Mouse (Mus musculus) hindbrain, embryonic 15.5 days (tissue): ENCODE data around the gene Hnrnpa1. TPM values are rescaled to one million over a fixed set of nuclear protein-coding genes. Genes with fewer than 3 reads are reported as not detected.

Source experiments
- ATAC-seq: fragments of 200-750 bp; cut with Nextera tagmentation; 2 replicates; pipeline ENCODE4 v1.8.0; 2017; ENCODE audit warnings: low read depth, moderate number of reproducible peaks, moderate TSS enrichment; ENCODE audit not compliant: low FRiP score
- H3K27ac ChIP-seq: fragments of 300-500 bp; sonication (generic); replicated peaks from 2 replicates; pipeline ENCODE4 v1.5.1; 2015; ENCODE audit warnings: mild to moderate bottlenecking, inconsistent platforms
- H3K27me3 ChIP-seq: fragments of 300-500 bp; sonication (generic); 2 replicates; pipeline ENCODE4 v1.6.1; 2015; ENCODE audit warnings: control low read depth, inconsistent platforms
- H3K36me3 ChIP-seq: fragments of 300-500 bp; sonication (generic); 2 replicates; pipeline ENCODE4 v1.6.1; 2015; ENCODE audit warnings: control low read depth, inconsistent platforms
- H3K4me1 ChIP-seq: fragments of 300-500 bp; sonication (generic); replicated peaks from 2 replicates; pipeline ENCODE4 v1.6.1; 2015; ENCODE audit warnings: control low read depth, inconsistent platforms
- H3K4me2 ChIP-seq: fragments of 300-500 bp; sonication (generic); 2 replicates; pipeline ENCODE4 v1.6.1; 2015; ENCODE audit warnings: moderate library complexity, mild to moderate bottlenecking, inconsistent platforms
- H3K4me3 ChIP-seq: fragments of 300-500 bp; sonication (generic); 2 replicates; pipeline ENCODE4 v1.5.1; 2015; ENCODE audit warnings: mild to moderate bottlenecking, inconsistent platforms
- H3K9ac ChIP-seq: fragments of 300-500 bp; sonication (generic); 2 replicates; pipeline ENCODE4 v1.6.1; 2015; ENCODE audit warnings: inconsistent platforms
- H3K9me3 ChIP-seq: fragments of 300-500 bp; sonication (generic); 2 replicates; pipeline ENCODE4 v1.6.1; 2016; ENCODE audit warnings: control low read depth, inconsistent platforms
- WGBS: fragments of 180-500 bp; shearing (Covaris S2); methylation state at CpG from one replicate; pipeline ENCODE4 v1.1.7; 2015; 5-methylcytosine and 5-hydroxymethylcytosine counted together
- polyA plus RNA-seq: library from polyadenylated mRNA; unstranded; fragments of >200 nt; fragmentation: Nextera tagmentation; extraction: Ambion mirVana; gene quantifications from 2 replicates; pipeline ENCODE4 v1.2.1, GENCODE M21; 2015

Hnrnpa1 gene
- polyA plus RNA-seq, 1 experiment from 2014 or later, result 629 TPM

- no peaks in the 10 kb centered on the region for H3K36me3 ChIP-seq
- H3K27me3 ChIP-seq, result no peaks in the 10 kb centered on the region
- H3K4me2 ChIP-seq, result no peak overlapping the region
- 53% methylated on average over 3 of the region's 3 CpGs for WGBS
- no peak overlapping the region for H3K27ac ChIP-seq
- H3K9me3 ChIP-seq, result no peaks in the 10 kb centered on the region
- H3K4me1 ChIP-seq, result peaks cover 17% of the 10 kb centered on the region
- ATAC-seq, result no peak
- no peak overlapping the region for H3K4me3 ChIP-seq
- no peak overlapping the region for H3K9ac ChIP-seq
These were observed 43.8 kb downstream of the Hnrnpa1 start for GRCm38 (mm10) chr15:103284066-103284465.

DNA sequence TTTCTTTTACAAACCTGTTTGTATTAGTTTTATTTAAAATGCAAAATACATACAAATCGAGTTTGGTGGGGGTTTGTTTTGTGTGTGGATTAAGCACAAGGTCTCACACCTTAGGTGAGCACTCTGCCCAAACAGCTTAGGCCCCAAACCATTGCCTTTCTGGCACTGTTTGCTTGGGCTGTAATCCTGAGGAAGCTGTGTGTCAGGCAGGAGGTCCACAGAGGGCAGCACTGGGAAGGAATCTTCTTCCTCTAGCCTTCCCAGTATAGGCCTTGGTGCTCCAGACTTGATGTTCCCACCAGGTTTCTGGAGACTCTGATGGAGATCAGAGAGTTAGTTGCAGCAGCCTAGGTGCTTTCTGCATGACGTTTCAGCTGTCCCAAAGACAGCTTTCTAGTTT, 44.4 kb downstream of the Hnrnpa1 start:
- Histone ChIP-seq H3K36me3 (no peaks in the 10 kb centered on the region), H3K4me2 (no peak overlapping the region), H3K4me1 (peaks cover 23% of the 10 kb centered on the region), H3K4me3 (no peak overlapping the region), H3K9me3 (no peaks in the 10 kb centered on the region), H3K27ac (peak overlapping the region; percentile 78), H3K27me3 (no peaks in the 10 kb centered on the region), H3K9ac (no peak overlapping the region)
- ATAC-seq, result no peak
- 52% methylated on average over 2 of the region's 2 CpGs for WGBS

GRCm38 (mm10) chr15:103285778-103286417, 45.7 kb downstream of the Hnrnpa1 start:
- H3K9ac ChIP-seq, result no peak overlapping the region
- H3K4me3 ChIP-seq, result no peak overlapping the region
- no peaks in the 10 kb centered on the region for H3K36me3 ChIP-seq
- peak; percentile 63; the same call in 1 of the 2 replicates for ATAC-seq
- WGBS, result 54% methylated on average over 1 of the region's 1 CpGs
- peak overlapping the region; percentile 78 for H3K27ac ChIP-seq
- no peaks in the 10 kb centered on the region for H3K9me3 ChIP-seq
- H3K4me2 ChIP-seq, result no peak overlapping the region
- H3K4me1 ChIP-seq, result peaks cover 33% of the 10 kb centered on the region
- no peaks in the 10 kb centered on the region for H3K27me3 ChIP-seq

DNA sequence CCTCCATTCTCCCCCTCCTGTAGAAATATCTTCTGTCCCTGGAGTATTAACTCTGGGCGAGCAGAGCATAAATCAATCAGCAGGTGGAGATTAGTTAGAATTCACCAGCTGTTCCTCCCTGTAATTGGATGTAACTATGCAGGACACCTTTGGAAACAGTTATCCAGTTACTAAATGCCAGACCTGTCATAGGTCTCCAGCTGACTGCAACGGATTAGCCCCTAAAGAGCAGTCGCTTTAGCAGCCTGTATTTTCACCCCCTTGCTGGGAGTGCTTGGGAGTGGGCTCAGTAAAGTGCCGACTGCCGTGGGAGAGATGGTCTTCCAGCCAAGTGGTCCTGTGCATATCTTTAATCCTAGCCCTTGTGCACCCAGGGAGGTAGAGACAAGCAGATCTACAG, 49.4 kb downstream of the Hnrnpa1 start:
- H3K36me3 ChIP-seq, result peaks cover 18% of the 10 kb centered on the region
- peak overlapping the region; percentile 53 for H3K27ac ChIP-seq
- no peak for ATAC-seq

DNA sequence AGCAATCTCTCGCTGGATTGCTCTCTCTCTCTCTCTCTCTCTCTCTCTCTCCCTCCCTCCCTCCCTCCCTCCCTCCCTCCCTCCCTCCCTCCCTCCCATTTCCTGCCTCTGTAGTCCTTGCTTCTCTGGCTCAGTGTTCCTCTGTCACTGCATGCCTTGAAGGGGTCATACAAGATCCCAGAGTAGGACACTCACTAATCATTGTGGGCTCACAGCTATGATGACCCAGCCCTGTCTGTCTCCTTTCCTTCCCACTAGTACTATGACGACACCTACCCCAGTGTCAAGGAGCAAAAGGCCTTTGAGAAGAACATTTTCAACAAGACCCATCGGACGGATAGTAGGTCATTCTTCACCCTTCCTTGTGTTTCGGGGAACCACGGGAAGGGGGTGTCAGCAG, 50.2 kb downstream of the Hnrnpa1 start:
- H3K36me3 ChIP-seq, result peaks cover 18% of the 10 kb centered on the region

More for the DNA sequence above, 49.4 kb downstream of the Hnrnpa1 start:
- no peak overlapping the region for H3K4me2 ChIP-seq
- 29% methylated on average over 5 of the region's 5 CpGs for WGBS
- H3K9me3 ChIP-seq, result no peaks in the 10 kb centered on the region
- H3K4me1 ChIP-seq, result peaks cover 35% of the 10 kb centered on the region
- H3K4me3 ChIP-seq, result no peak overlapping the region
- H3K9ac ChIP-seq, result no peak overlapping the region
- no peaks in the 10 kb centered on the region for H3K27me3 ChIP-seq

DNA sequence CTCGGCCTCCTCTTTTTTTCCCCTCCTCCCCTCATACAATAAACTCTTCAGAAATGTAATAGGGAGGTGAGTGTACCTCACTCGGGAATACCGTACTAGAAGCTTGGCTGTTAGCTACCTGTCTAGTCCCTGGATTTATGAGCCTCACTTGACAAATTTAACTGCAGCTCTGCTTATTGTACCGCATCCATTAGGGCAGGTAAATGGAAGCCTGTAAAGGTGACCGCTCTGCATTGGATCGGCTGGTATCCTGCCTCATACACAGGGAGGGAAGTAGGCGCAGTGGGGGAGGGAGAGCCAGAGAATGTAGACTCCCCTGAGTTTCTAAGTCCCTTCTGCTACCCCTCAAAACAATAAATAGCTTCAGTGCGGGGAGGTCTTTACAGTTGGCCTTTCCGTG, 50.6 kb downstream of the Hnrnpa1 start:
- H3K27ac ChIP-seq, result 0 out of 2 replicates have a peak overlapping the region, but pooled peaks have one; percentile 7

More for the DNA sequence above, 50.2 kb downstream of the Hnrnpa1 start:
- H3K4me1 ChIP-seq, result peaks cover 30% of the 10 kb centered on the region
- 0 out of 2 replicates have a peak overlapping the region, but pooled peaks have one; percentile 7 for H3K27ac ChIP-seq
- no peak for ATAC-seq
- no peaks in the 10 kb centered on the region for H3K27me3 ChIP-seq
- no peaks in the 10 kb centered on the region for H3K9me3 ChIP-seq
- H3K9ac ChIP-seq, result no peak overlapping the region
- no peak overlapping the region for H3K4me3 ChIP-seq
- no peak overlapping the region for H3K4me2 ChIP-seq
- WGBS, result 81% methylated on average over 6 of the region's 6 CpGs

GRCm38 (mm10) chr15:103292673-103293345, 52.6 kb downstream of the Hnrnpa1 start:
- no peak overlapping the region for H3K4me2 ChIP-seq
- no peak overlapping the region for H3K9ac ChIP-seq
- H3K27me3 ChIP-seq, result no peaks in the 10 kb centered on the region
- WGBS, result 80% methylated on average over 4 of the region's 4 CpGs
- H3K36me3 ChIP-seq, result peaks cover 18% of the 10 kb centered on the region
- H3K4me1 ChIP-seq, result peaks cover 41% of the 10 kb centered on the region
- no peak overlapping the region for H3K4me3 ChIP-seq
- no peaks in the 10 kb centered on the region for H3K9me3 ChIP-seq
- ATAC-seq, result no peak
- H3K27ac ChIP-seq, result 0 out of 2 replicates have a peak overlapping the region, but pooled peaks have one; percentile 31

More for the DNA sequence above, 50.6 kb downstream of the Hnrnpa1 start:
- H3K9ac ChIP-seq, result no peak overlapping the region
- WGBS, result 83% methylated on average over 9 of the region's 9 CpGs
- peak; percentile 47; the same call in 1 of the 2 replicates for ATAC-seq
- peaks cover 18% of the 10 kb centered on the region for H3K36me3 ChIP-seq
- H3K9me3 ChIP-seq, result no peaks in the 10 kb centered on the region
- H3K27me3 ChIP-seq, result no peaks in the 10 kb centered on the region
- H3K4me1 ChIP-seq, result peaks cover 28% of the 10 kb centered on the region
- H3K4me2 ChIP-seq, result no peak overlapping the region
- H3K4me3 ChIP-seq, result no peak overlapping the region

GRCm38 (mm10) chr15:103293375-103293774, 53.1 kb downstream of the Hnrnpa1 start:
- Histone ChIP-seq H3K36me3 (peaks cover 18% of the 10 kb centered on the region), H3K27ac (no peak overlapping the region), H3K4me1 (peaks cover 47% of the 10 kb centered on the region), H3K27me3 (no peaks in the 10 kb centered on the region), H3K4me3 (no peak overlapping the region), H3K9me3 (no peaks in the 10 kb centered on the region), H3K9ac (no peak overlapping the region), H3K4me2 (no peak overlapping the region)
- ATAC-seq, result no peak
- WGBS, result 99% methylated on average over 2 of the region's 2 CpGs

DNA sequence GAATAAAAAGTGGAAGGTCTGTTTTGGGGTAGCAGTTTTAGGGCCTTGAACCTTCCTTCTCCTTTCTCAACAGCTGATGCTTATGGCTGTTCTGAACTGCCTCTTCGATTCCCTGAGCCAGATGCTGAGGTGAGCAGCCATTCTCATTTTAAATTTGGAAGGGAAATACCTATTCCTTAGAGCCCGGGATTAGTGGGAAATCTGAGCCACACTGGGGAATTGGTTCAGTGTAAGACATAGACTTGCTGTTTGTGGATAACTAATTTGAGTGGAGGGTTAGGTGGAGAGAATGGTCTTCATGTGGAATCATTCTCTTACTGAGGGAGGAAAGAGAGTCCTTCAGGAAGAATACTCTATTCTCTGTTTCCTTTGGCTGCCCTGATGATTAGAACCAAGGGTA, 54.4 kb downstream of the Hnrnpa1 start:
- H3K4me1 ChIP-seq, result peaks cover 50% of the 10 kb centered on the region
- H3K27me3 ChIP-seq, result no peaks in the 10 kb centered on the region
- H3K9ac ChIP-seq, result no peak overlapping the region
- no peak overlapping the region for H3K27ac ChIP-seq
- no peak overlapping the region for H3K4me3 ChIP-seq
- ATAC-seq, result no peak
- H3K9me3 ChIP-seq, result no peaks in the 10 kb centered on the region
- WGBS, result 86% methylated on average over 2 of the region's 2 CpGs
- no peak overlapping the region for H3K4me2 ChIP-seq
- peaks cover 18% of the 10 kb centered on the region for H3K36me3 ChIP-seq

GRCm38 (mm10) chr15:103295851-103296250, 55.6 kb downstream of the Hnrnpa1 start:
- WGBS, result 14% methylated on average over 5 of the region's 5 CpGs
- Histone ChIP-seq H3K36me3 (peaks cover 18% of the 10 kb centered on the region), H3K27me3 (no peaks in the 10 kb centered on the region), H3K4me3 (no peak overlapping the region), H3K27ac (peak overlapping the region; percentile 97), H3K4me1 (peaks cover 53% of the 10 kb centered on the region), H3K4me2 (no peak overlapping the region), H3K9ac (no peak overlapping the region), H3K9me3 (no peaks in the 10 kb centered on the region)
- ATAC-seq, result no peak
